Mouse (Mus musculus): ENCODE data around the gene Setd1a. TPM values are rescaled to one million over a fixed set of nuclear protein-coding genes. Genes with fewer than 3 reads are reported as not detected.
A peak's percentile ranks its signal among the peaks of the same experiment; 100 is the strongest.
"Not testable (repeated sequence)": the region's sequence is repeated elsewhere in the genome, so short reads cannot be mapped to it uniquely, and the experiment has no call there.

The Setd1a gene
- 10 to 100 TPM; 63.9 to 64.9 TPM for total RNA-seq (2021)
- long read RNA-seq, experiment 1, partial matches to known transcripts, result 10 of 13 reads
- long read RNA-seq, experiment 1, other reads (novel, unspliced or antisense), result 3 of 13 reads
- long read RNA-seq, experiment 2, partial matches to known transcripts, result 11 of 14 reads
- long read RNA-seq, experiment 2, other reads (novel, unspliced or antisense), result 3 of 14 reads

- peak; percentile 65 to 72 for DNase-seq (ENCODE audit: low spot score in 2 of 2)
Observed at GRCm38 (mm10) chr7:127776426-127776825, at the start of gene Setd1a. Gene Setd1a, plus strand, starts transcription at chr7:127776670.

- DNase-seq (ENCODE audit: low spot score in 2 of 2), result no peak
Observed at GRCm38 (mm10) chr7:127727898-127728297, 48.6 kb upstream of the Setd1a start.

- DNase-seq (ENCODE audit: low spot score in 2 of 2), result no peak
Observed at GRCm38 (mm10) chr7:127730170-127730569, 46.3 kb upstream of the Setd1a start.

GRCm38 (mm10) chr7:127732066-127732465 lies 44.4 kb upstream of the Setd1a start, which contains the start of gene Ctf2:
Gene Ctf2, minus strand, starts transcription at chr7:127732166.
- not testable (repeated sequence) for DNase-seq (ENCODE audit: low spot score in 2 of 2)

- DNase-seq (ENCODE audit: low spot score in 2 of 2), result peak; percentile 37 to 57
Observed at GRCm38 (mm10) chr7:127744366-127745045, 32.0 kb upstream of the Setd1a start, which contains the start of gene Fbxl19. Gene Fbxl19, plus strand, starts transcription at chr7:127744543.

GRCm38 (mm10) chr7:127745251-127745651 lies 31.2 kb upstream of the Setd1a start:
- DNase-seq (ENCODE audit: low spot score in 2 of 2), result peak; percentile 43 to 77

- DNase-seq (ENCODE audit: low spot score in 2 of 2), result peak; percentile 60 to 87
Observed at GRCm38 (mm10) chr7:127745652-127746493, 30.6 kb upstream of the Setd1a start.

- no peak for DNase-seq (ENCODE audit: low spot score in 2 of 2)
Observed at GRCm38 (mm10) chr7:127746494-127747491, 29.7 kb upstream of the Setd1a start.

GRCm38 (mm10) chr7:127747559-127748234 lies 28.8 kb upstream of the Setd1a start:
- no peak for DNase-seq (ENCODE audit: low spot score in 2 of 2)

GRCm38 (mm10) chr7:127748235-127748560 lies 28.3 kb upstream of the Setd1a start:
- DNase-seq (ENCODE audit: low spot score in 2 of 2), result no peak

- DNase-seq (ENCODE audit: low spot score in 2 of 2), result no peak
Observed at GRCm38 (mm10) chr7:127750131-127751127, 26.0 kb upstream of the Setd1a start.

- no peak for DNase-seq (ENCODE audit: low spot score in 2 of 2)
Observed at GRCm38 (mm10) chr7:127751619-127752018, 24.9 kb upstream of the Setd1a start.

- DNase-seq (ENCODE audit: low spot score in 2 of 2), result no peak
Observed at GRCm38 (mm10) chr7:127752069-127752468, 24.4 kb upstream of the Setd1a start.

GRCm38 (mm10) chr7:127753158-127753557 lies 23.3 kb upstream of the Setd1a start:
- no peak for DNase-seq (ENCODE audit: low spot score in 2 of 2)

- no peak for DNase-seq (ENCODE audit: low spot score in 2 of 2)
Observed at GRCm38 (mm10) chr7:127753741-127754140, 22.7 kb upstream of the Setd1a start.

- no peak for DNase-seq (ENCODE audit: low spot score in 2 of 2)
Observed at GRCm38 (mm10) chr7:127759716-127760115, 16.8 kb upstream of the Setd1a start.

GRCm38 (mm10) chr7:127760478-127760877 lies 16.0 kb upstream of the Setd1a start:
- no peak for DNase-seq (ENCODE audit: low spot score in 2 of 2)

- no peak for DNase-seq (ENCODE audit: low spot score in 2 of 2)
Observed at GRCm38 (mm10) chr7:127761026-127761425, 15.4 kb upstream of the Setd1a start.

GRCm38 (mm10) chr7:127763642-127764041 lies 12.8 kb upstream of the Setd1a start:
- DNase-seq (ENCODE audit: low spot score in 2 of 2), result no peak

All from adrenal gland, postnatal 4 days (tissue).